Mouse (Mus musculus): ENCODE results near the gene Ttc8. TPM values are rescaled to one million over a fixed set of nuclear protein-coding genes. Genes with fewer than 3 reads are reported as not detected.

The Ttc8 gene
- polyA plus RNA-seq, 1 experiment from 2014 or later = 43.4 TPM

GRCm38 (mm10) chr12:98991076-98991829, 70.9 kb downstream of the Ttc8 start:
- no peaks in the 10 kb centered on the region for H3K27me3 ChIP-seq (ENCODE audit: control insufficient read depth, insufficient read depth, low read length)
- ATAC-seq (ENCODE audit: low FRiP score) = no peak
- no peaks in the 10 kb centered on the region for H3K36me3 ChIP-seq (ENCODE audit: control insufficient read depth, insufficient read depth, low read length)
- H3K27ac ChIP-seq (ENCODE audit: low read depth, low read length) = no peak overlapping the region
- H3K9ac ChIP-seq (ENCODE audit: low read depth, low read length) = no peak overlapping the region
- no peak overlapping the region for H3K4me2 ChIP-seq (replicated peaks; ENCODE audit: low read depth, low read length)
- H3K4me3 ChIP-seq (ENCODE audit: low read depth, low read length) = no peak overlapping the region
- no peaks in the 10 kb centered on the region for H3K9me3 ChIP-seq (ENCODE audit: control insufficient read depth, low read length)
- DNase-seq (ENCODE audit: low spot score) = no peak
- WGBS = 54% methylated on average over 2 of the region's 2 CpGs
- H3K4me1 ChIP-seq (replicated peaks; ENCODE audit: control insufficient read depth, insufficient read depth, low read length) = no peaks in the 10 kb centered on the region

- H3K36me3 ChIP-seq (ENCODE audit: control insufficient read depth, insufficient read depth, low read length) = no peaks in the 10 kb centered on the region
- no peak overlapping the region for H3K4me3 ChIP-seq (ENCODE audit: low read depth, low read length)
- no peaks in the 10 kb centered on the region for H3K27me3 ChIP-seq (ENCODE audit: control insufficient read depth, insufficient read depth, low read length)
- H3K9ac ChIP-seq (ENCODE audit: low read depth, low read length) = no peak overlapping the region
- no peaks in the 10 kb centered on the region for H3K9me3 ChIP-seq (ENCODE audit: control insufficient read depth, low read length)
- DNase-seq (ENCODE audit: low spot score) (no peak), ATAC-seq (ENCODE audit: low FRiP score) (no peak)
- no peaks in the 10 kb centered on the region for H3K4me1 ChIP-seq (replicated peaks; ENCODE audit: control insufficient read depth, insufficient read depth, low read length)
- WGBS = 72% methylated on average over 3 of the region's 3 CpGs
- H3K4me2 ChIP-seq (replicated peaks; ENCODE audit: low read depth, low read length) = no peak overlapping the region
- no peak overlapping the region for H3K27ac ChIP-seq (ENCODE audit: low read depth, low read length)
Observed at GRCm38 (mm10) chr12:98991830-98992216, 71.4 kb downstream of the Ttc8 start.

GRCm38 (mm10) chr12:98993736-98994135, 73.4 kb downstream of the Ttc8 start:
- no peaks in the 10 kb centered on the region for H3K36me3 ChIP-seq (ENCODE audit: control insufficient read depth, insufficient read depth, low read length)
- no peaks in the 10 kb centered on the region for H3K4me1 ChIP-seq (replicated peaks; ENCODE audit: control insufficient read depth, insufficient read depth, low read length)
- no peak overlapping the region for H3K4me3 ChIP-seq (ENCODE audit: low read depth, low read length)
- DNase-seq (ENCODE audit: low spot score) (no peak), ATAC-seq (ENCODE audit: low FRiP score) (no peak)
- no peak overlapping the region for H3K9ac ChIP-seq (ENCODE audit: low read depth, low read length)
- H3K27me3 ChIP-seq (ENCODE audit: control insufficient read depth, insufficient read depth, low read length) = no peaks in the 10 kb centered on the region
- H3K9me3 ChIP-seq (ENCODE audit: control insufficient read depth, low read length) = no peaks in the 10 kb centered on the region
- WGBS = 94% methylated on average over 2 of the region's 2 CpGs
- H3K4me2 ChIP-seq (replicated peaks; ENCODE audit: low read depth, low read length) = no peak overlapping the region
- H3K27ac ChIP-seq (ENCODE audit: low read depth, low read length) = no peak overlapping the region; the same call in 1 of the 2 replicates

- WGBS = 85% methylated on average over 3 of the region's 3 CpGs
- Histone ChIP-seq H3K27ac (ENCODE audit: low read depth, low read length) (no peak overlapping the region; the same call in 1 of the 2 replicates), H3K9me3 (ENCODE audit: control insufficient read depth, low read length) (no peaks in the 10 kb centered on the region), H3K4me3 (ENCODE audit: low read depth, low read length) (no peak overlapping the region), H3K27me3 (ENCODE audit: control insufficient read depth, insufficient read depth, low read length) (no peaks in the 10 kb centered on the region), H3K4me1 (replicated peaks; ENCODE audit: control insufficient read depth, insufficient read depth, low read length) (no peaks in the 10 kb centered on the region), H3K36me3 (ENCODE audit: control insufficient read depth, insufficient read depth, low read length) (no peaks in the 10 kb centered on the region), H3K9ac (ENCODE audit: low read depth, low read length) (no peak overlapping the region), H3K4me2 (replicated peaks; ENCODE audit: low read depth, low read length) (no peak overlapping the region)
- no peak for DNase-seq (ENCODE audit: low spot score)
- no peak for ATAC-seq (ENCODE audit: low FRiP score)
Observed at GRCm38 (mm10) chr12:98994366-98994765, 74.0 kb downstream of the Ttc8 start.

GRCm38 (mm10) chr12:98995881-98996280, 75.5 kb downstream of the Ttc8 start:
- Histone ChIP-seq H3K4me2 (replicated peaks; ENCODE audit: low read depth, low read length) (no peak overlapping the region), H3K9me3 (ENCODE audit: control insufficient read depth, low read length) (no peaks in the 10 kb centered on the region), H3K27me3 (ENCODE audit: control insufficient read depth, insufficient read depth, low read length) (no peaks in the 10 kb centered on the region), H3K36me3 (ENCODE audit: control insufficient read depth, insufficient read depth, low read length) (no peaks in the 10 kb centered on the region), H3K4me3 (ENCODE audit: low read depth, low read length) (no peak overlapping the region), H3K4me1 (replicated peaks; ENCODE audit: control insufficient read depth, insufficient read depth, low read length) (no peaks in the 10 kb centered on the region), H3K27ac (ENCODE audit: low read depth, low read length) (no peak overlapping the region), H3K9ac (ENCODE audit: low read depth, low read length) (no peak overlapping the region)
- no peak for ATAC-seq (ENCODE audit: low FRiP score)
- no peak for DNase-seq (ENCODE audit: low spot score)
- 94% methylated on average over 1 of the region's 1 CpGs for WGBS

- Histone ChIP-seq H3K27me3 (ENCODE audit: control insufficient read depth, insufficient read depth, low read length) (no peaks in the 10 kb centered on the region), H3K9me3 (ENCODE audit: control insufficient read depth, low read length) (no peaks in the 10 kb centered on the region), H3K27ac (ENCODE audit: low read depth, low read length) (no peak overlapping the region), H3K4me3 (ENCODE audit: low read depth, low read length) (no peak overlapping the region), H3K4me1 (replicated peaks; ENCODE audit: control insufficient read depth, insufficient read depth, low read length) (no peaks in the 10 kb centered on the region), H3K9ac (ENCODE audit: low read depth, low read length) (no peak overlapping the region), H3K36me3 (ENCODE audit: control insufficient read depth, insufficient read depth, low read length) (no peaks in the 10 kb centered on the region), H3K4me2 (replicated peaks; ENCODE audit: low read depth, low read length) (no peak overlapping the region)
- WGBS = 40% methylated on average over 6 of the region's 6 CpGs
- ATAC-seq (ENCODE audit: low FRiP score) (no peak), DNase-seq (ENCODE audit: low spot score) (no peak)
Observed at GRCm38 (mm10) chr12:98996581-98996988, 76.2 kb downstream of the Ttc8 start.

- WGBS = 90% methylated on average over 5 of the region's 5 CpGs
- no peaks in the 10 kb centered on the region for H3K4me1 ChIP-seq (replicated peaks; ENCODE audit: control insufficient read depth, insufficient read depth, low read length)
- H3K36me3 ChIP-seq (ENCODE audit: control insufficient read depth, insufficient read depth, low read length) = no peaks in the 10 kb centered on the region
- DNase-seq (ENCODE audit: low spot score) = no peak
- H3K4me2 ChIP-seq (replicated peaks; ENCODE audit: low read depth, low read length) = no peak overlapping the region
- ATAC-seq (ENCODE audit: low FRiP score) = no peak
- H3K27ac ChIP-seq (ENCODE audit: low read depth, low read length) = no peak overlapping the region
- H3K4me3 ChIP-seq (ENCODE audit: low read depth, low read length) = no peak overlapping the region
- no peaks in the 10 kb centered on the region for H3K27me3 ChIP-seq (ENCODE audit: control insufficient read depth, insufficient read depth, low read length)
- H3K9ac ChIP-seq (ENCODE audit: low read depth, low read length) = no peak overlapping the region
- no peaks in the 10 kb centered on the region for H3K9me3 ChIP-seq (ENCODE audit: control insufficient read depth, low read length)
Observed at GRCm38 (mm10) chr12:98997046-98997445, 76.7 kb downstream of the Ttc8 start.

GRCm38 (mm10) chr12:98998662-98999428, 78.5 kb downstream of the Ttc8 start:
- no peak overlapping the region for H3K9ac ChIP-seq (ENCODE audit: low read depth, low read length)
- DNase-seq (ENCODE audit: low spot score) (no peak), ATAC-seq (ENCODE audit: low FRiP score) (no peak)
- no peaks in the 10 kb centered on the region for H3K36me3 ChIP-seq (ENCODE audit: control insufficient read depth, insufficient read depth, low read length)
- H3K4me1 ChIP-seq (replicated peaks; ENCODE audit: control insufficient read depth, insufficient read depth, low read length) = no peaks in the 10 kb centered on the region
- H3K4me3 ChIP-seq (ENCODE audit: low read depth, low read length) = no peak overlapping the region
- 88% methylated on average over 10 of the region's 10 CpGs for WGBS
- no peaks in the 10 kb centered on the region for H3K9me3 ChIP-seq (ENCODE audit: control insufficient read depth, low read length)
- no peak overlapping the region for H3K4me2 ChIP-seq (replicated peaks; ENCODE audit: low read depth, low read length)
- no peak overlapping the region for H3K27ac ChIP-seq (ENCODE audit: low read depth, low read length)
- no peaks in the 10 kb centered on the region for H3K27me3 ChIP-seq (ENCODE audit: control insufficient read depth, insufficient read depth, low read length)

- Histone ChIP-seq H3K27ac (ENCODE audit: low read depth, low read length) (no peak overlapping the region), H3K27me3 (ENCODE audit: control insufficient read depth, insufficient read depth, low read length) (no peaks in the 10 kb centered on the region), H3K36me3 (ENCODE audit: control insufficient read depth, insufficient read depth, low read length) (no peaks in the 10 kb centered on the region), H3K4me2 (replicated peaks; ENCODE audit: low read depth, low read length) (no peak overlapping the region), H3K4me3 (ENCODE audit: low read depth, low read length) (no peak overlapping the region), H3K9ac (ENCODE audit: low read depth, low read length) (no peak overlapping the region), H3K9me3 (ENCODE audit: control insufficient read depth, low read length) (no peaks in the 10 kb centered on the region), H3K4me1 (replicated peaks; ENCODE audit: control insufficient read depth, insufficient read depth, low read length) (no peaks in the 10 kb centered on the region)
- 83% methylated on average over 2 of the region's 2 CpGs for WGBS
- no peak for ATAC-seq (ENCODE audit: low FRiP score)
- no peak for DNase-seq (ENCODE audit: low spot score)
Observed at GRCm38 (mm10) chr12:99000310-99000709, 79.9 kb downstream of the Ttc8 start.

Measured in hindbrain, embryonic 11.5 days (tissue).